Mouse (Mus musculus) G1E (cell line): ENCODE measurements at regions not wholly inside any gene's neighbourhood (a gene's known extent, or its start where the extent isn't known, plus 50 kb on each side); places are given as distances from the start of the nearest gene placed in this dataset.

Experiments used
- CTCF ChIP-seq: IDR thresholded peaks from 2 replicates; pipeline ENCODE4 v1.5.1; 2012; ENCODE audit warnings: low read depth, low read length, inconsistent platforms, mixed read lengths
- GATA1 ChIP-seq: IDR thresholded peaks from 2 replicates; pipeline ENCODE4 v1.6.1; 2012; ENCODE audit warnings: borderline replicate concordance, low read length, inconsistent platforms, mixed read lengths
- GATA2 ChIP-seq: IDR thresholded peaks from 2 replicates; pipeline ENCODE4 v1.6.1; 2012; ENCODE audit warnings: low read depth, low read length, inconsistent platforms, borderline replicate concordance
- POLR2AphosphoS5 ChIP-seq: IDR thresholded peaks from 2 replicates; pipeline ENCODE4 v1.6.1; 2012; ENCODE audit warnings: low read depth, low read length, inconsistent platforms; ENCODE audit not compliant: insufficient replicate concordance

GRCm38 (mm10) chr7:136283770-136284169 lies 567.6 kb upstream of the Mki67 start:
- TF ChIP-seq CTCF (no peak), POLR2AphosphoS5 (no peak), GATA1 (no peak), GATA2 (no peak)
